Mouse (Mus musculus) adrenal gland, adult 2 months (tissue): ENCODE measurements around the gene Ints13. TPM values are rescaled to one million over a fixed set of nuclear protein-coding genes. Genes with fewer than 3 reads are reported as not detected.
"Not testable (repeated sequence)": the region's sequence is repeated elsewhere in the genome, so short reads cannot be mapped to it uniquely, and the experiment has no call there.

Experiments
- DNase-seq: peaks from one replicate; pipeline ENCODE4 v3.0.0; 2021
- long read RNA-seq: library from polyadenylated mRNA; stranded (forward); transcript quantifications from one replicate; pipeline ENCODE4 v2.0.0, GENCODE M21; 2021
- polyA plus RNA-seq: library from polyadenylated mRNA; depleted of rRNA; stranded (reverse); fragments of >200 nt; gene quantifications from 2 replicates; pipeline ENCODE4 v1.2.3, GENCODE M21; 2012; rRNA removed
- total RNA-seq, 2 experiments: library from RNA; stranded (reverse); gene quantifications; 2 replicates each; pipeline ENCODE4 v1.2.3; 2021

Gene Ints13
- total RNA-seq (10 to 100 TPM; 31.3 to 34.3 TPM), polyA plus RNA-seq (8.5 and 8.9 TPM in 2 replicates)
- long read RNA-seq, partial matches to known transcripts, result 2 of 23 reads
- long read RNA-seq, other reads (novel, unspliced or antisense), result 17 of 23 reads

DNA sequence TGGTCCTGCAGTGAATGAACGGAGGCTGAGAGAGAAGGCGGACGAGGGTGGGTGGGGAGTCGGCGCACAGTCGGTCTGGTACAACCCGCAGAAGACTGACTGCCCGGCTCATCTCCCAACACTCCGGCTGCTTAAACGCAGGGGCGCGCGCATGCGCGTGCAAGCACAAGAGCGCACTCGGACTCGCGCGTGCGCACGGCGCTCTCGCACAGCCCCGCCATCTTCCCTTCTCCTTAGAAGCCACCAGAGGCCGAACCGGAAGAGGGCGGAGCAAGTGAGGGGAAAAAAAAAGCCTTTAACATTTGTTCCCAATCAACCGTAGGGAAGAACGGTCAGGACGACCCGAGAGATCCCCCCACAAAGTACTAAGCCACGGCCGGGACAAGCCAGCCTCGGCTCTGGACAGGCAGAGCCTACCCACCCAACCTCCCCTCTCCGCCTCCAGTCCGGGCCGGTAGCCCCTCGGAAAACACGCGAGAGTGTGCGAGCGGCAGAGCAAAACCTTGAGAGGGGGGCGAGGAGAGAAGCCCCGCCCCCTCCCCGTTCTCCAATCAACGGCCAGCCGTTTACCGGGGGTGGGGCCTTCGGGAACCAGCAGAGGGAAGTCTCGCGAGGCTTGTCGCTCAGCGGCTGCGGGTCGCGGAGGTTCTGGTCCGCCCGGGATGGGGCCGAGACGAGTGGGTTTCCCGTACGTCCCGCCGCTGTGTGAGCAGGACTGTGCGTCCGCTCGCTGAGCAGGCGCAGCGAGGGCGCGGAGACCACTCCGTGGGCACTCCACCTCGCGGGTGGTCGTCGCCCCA is at the start of gene Ints13:
Gene Ints13, minus strand, starts transcription at position 526 of the 800 bp plus-strand sequence.
- peak; percentile 98 for DNase-seq

DNA sequence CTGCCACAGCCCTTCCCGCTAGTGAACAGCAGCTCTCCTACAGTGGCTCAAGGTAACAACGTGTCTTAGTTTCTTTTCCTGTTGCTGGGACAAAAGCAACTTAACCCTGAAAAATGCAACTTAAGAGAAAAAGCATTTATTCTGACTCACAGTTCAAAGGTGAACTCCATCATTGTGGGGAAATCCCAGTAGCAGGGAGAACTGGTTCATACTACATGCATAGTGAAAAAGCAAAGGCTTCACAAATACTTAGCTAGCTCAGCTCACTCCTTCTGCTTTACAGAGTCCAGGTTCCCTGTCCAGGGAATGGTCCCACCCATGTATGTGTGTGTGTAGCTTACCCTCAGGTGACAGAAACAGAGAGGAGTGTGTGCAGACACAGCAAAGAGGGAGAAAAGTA is 39.0 kb upstream of the Ints13 start:
- DNase-seq, result no peak

DNA sequence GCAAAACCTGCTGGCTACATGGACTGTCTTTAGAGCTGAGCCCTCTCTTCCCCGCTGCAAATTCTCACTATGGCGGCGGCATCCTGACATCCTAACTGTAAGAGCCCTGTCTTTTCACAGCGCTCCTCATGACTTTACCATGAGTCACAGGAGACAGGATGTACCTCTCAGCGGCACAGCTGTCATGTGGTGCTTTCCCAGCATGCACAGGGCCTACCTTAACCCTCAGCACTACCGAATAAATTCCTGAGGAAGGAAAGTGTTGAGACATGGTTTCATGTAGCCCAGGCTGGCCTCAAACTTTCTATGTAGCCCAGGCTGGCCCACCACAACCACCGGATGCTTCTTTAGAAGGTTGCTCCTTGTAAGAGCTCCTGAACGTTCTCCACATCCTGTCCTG is 38.3 kb upstream of the Ints13 start:
- DNase-seq, result no peak

DNA sequence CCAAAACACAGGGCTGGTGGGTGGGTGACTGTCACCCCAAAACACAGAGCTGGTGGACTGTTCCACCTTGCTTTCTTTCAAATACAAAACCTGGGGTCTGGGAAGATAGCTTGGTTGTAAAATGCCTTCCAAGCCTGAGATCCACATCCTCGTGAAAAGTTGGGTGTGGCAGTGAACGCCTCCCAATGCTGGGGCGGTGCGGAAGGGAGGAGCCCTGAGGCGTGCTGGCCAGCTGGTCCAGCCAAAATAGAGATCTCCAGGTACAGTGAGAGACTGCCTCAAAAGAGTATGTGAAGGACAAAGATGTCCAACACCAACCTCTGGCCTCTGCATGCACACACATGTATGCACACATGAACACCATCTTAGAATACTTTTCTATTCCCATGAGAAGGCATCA is 36.9 kb upstream of the Ints13 start:
- no peak for DNase-seq

DNA sequence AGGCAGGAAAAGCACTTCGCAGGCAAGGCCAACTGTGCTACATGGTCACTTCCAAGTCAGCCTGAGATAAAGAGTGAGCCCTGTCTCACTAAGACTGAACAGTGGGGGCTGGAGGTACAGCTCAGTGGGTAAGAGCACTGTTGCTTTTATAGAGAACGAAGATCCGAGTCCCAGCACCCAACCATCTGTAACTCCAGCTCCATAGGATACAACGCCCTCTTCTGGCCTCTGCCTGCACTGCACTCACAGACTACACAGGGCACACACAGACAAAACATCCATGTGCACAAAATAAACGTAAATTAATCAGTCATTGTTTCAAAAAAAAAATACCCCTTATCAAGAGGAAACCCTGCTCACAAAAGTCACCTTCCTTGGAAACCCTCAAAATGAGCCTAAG is 36.3 kb upstream of the Ints13 start:
- DNase-seq, result no peak

DNA sequence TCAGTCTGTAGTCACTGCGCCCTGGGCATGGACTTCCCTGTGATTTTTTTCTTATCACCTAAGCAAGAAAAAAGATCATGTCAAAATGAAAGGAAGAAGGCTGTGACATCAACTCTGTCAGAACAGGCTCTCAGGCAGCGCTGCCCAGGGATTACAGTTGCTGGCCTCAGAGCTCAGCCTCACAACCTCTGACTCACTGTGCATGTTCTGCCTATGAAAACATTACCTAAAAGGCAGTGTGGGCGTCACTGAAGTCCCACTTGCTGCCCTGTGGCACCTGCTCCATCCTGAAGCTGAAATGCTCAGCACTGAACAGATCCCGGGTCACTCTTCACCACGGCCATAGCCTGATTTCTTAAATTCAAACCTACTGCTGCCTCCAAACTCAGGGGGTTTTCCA is 35.1 kb upstream of the Ints13 start:
- no peak for DNase-seq

DNA sequence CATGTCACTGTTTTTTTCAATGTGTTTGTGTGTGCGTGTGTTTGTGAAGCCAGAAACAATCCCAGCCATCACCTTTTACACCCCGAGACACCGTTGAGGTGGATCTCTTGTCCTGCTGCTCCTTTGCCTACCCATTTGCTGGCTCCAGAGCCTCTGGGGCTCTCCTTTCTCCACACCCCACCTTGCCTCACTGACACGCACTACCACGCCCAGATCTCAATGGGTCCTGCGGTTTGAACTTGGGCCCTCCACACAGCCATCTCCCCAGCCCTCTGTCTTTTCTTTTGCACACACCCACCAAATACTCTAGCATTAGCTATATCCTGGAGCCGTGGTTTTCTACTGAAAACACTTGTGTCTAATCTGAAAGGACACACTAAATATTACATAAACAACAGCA is 34.3 kb upstream of the Ints13 start:
- no peak for DNase-seq

DNA sequence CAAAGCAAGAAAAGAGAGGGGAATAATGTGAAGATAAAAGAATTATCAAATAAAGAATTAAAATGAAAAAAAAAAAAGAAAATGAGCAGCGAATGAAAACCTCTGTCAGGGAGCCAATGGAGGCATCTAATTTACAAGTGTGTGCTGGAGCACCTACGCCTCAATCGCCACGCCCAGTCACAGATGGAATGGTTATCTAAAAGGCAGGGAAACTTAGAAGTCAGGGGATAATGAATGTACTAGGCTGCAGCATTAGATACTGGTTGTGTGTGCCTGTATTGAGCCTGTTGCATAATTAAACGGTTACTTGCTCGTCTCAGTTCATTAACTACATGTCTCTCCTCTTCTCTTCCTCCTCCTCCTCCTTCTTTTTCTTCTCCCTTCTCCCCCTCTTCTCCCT is 33.8 kb upstream of the Ints13 start:
- DNase-seq, result no peak

DNA sequence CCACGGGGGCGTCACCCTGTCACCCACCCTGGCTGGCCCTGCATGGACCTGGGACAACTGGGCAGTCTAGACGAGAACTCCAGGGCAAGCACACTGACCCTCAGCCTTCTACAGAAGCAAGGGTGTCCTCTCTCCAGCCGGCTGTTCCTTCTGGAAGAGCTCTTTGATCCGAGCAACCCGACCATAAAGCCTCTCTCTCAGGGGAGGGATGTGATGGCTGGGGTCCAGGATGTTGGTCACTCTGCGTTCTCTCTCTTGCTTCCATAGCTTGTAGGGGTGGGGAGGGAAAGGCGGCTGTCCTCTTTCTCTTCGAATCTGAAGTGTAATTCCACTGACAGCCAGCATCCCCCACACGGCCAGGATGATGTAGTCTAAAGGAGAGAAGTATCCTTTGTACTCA is 26.0 kb upstream of the Ints13 start:
- peak; percentile 22 for DNase-seq

DNA sequence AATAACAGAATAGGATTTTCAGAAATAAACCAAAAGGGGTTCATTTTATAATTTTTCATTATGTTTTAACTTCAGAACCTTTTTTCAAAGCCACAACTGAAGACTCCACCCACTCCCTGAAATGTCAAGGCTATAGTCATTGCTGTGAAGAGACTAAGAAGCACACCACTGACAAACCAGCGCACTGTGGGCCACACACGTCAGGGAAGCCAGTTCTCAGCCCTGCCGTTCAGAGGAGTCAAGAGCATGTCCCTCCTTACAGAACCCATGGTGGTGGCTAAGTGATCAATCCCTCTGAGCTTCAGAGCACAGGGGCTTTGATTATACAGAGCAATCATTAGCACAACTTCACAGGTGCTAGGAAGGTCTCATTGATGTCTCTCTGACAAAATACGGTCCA is 25.0 kb upstream of the Ints13 start:
- DNase-seq, result peak; percentile 75

DNA sequence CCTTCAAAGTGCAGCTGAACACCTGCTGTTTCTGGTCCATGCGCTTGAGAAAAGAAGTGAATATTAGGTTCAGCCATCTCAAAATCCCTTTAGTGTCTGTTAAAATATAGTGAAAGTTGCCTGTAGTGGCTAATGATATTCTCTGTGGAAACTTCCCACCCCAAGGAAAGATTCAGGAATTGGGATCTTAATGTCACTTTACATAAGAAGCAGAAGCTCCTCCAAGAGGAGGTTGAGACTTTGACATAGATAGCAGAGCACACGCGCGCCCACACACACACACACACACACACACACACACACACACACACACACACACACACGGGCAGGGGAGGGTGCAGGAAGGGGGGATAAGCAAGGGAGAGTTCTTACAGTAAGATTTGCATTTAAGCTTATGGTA is 7.5 kb upstream of the Ints13 start:
- DNase-seq, result no peak

DNA sequence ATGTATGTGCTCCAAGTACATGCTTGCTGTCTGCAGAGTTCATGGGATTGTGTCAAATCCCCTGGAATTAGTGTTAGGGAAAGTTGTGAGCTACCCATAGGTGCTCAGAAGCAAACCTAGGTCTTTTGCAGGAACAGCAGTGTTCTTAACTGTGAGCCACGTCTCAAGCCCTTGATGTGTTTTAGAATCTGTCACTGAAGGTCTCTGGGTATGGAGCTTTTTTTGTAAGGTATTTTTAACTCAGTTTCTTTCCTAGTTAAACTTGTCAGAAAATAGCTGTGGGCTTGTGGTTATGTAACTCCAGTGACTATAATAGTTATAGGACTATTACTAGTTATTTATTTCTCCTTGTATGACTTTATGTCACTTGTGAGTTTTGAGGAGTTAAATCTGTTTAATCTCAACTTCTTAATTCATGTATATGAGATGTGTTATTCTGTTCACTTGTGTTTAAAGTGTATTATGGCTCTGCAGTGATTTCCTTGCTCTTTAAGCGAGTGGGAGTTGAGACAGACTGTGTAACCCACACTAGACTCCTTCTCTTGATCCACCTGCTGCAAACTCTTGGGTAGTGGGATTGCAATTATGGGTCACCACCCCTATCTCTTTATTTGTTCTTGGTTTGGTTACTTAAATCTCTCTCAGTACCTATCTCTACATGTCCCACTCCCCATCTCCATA is 5.9 kb upstream of the Ints13 start:
- no peak for DNase-seq

DNA sequence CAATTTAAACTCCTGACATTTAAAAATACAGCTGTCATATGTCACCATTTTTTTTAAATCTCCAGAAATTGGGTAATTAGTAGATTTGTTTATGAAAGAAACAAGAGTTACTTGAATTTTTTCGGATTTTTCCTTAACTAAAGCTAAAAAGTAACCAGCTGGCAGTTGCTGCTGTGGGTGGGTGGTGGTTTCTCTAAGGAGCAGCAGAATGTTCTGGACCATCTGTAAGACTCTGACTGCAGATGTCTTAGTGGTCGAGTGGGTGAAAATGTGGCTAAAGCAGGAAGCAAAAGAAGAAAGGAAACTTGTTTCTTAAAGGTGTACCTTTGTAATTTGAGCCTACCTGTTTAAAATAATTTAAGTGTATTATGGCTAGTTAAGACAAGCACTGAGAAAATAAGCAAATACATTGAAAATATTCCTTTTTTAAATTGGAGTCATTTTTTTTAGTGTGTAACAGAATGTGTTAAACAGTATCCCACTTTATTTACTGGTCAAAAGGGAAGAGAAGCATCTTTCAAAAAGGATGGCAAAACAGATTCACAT is 2.8 kb upstream of the Ints13 start:
- DNase-seq, result no peak

DNA sequence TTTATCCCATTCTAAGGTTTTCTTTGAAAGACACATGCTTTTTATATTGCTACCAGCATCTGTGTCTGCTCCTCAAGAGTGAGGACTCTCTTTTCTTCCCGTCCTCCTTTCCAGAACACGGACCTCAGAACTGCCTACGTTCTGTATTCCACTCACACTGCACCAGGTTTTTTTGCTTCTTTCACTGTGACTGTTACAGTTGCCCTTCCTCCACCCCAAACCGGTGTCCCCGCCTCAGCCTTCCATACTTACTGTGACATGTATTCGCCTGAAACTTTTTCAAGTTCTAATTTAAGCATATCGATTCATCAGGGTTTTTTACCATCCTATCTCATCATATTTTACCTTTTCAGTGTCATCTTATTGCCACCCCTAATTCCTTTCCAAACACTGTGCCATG is 951 bp upstream of the Ints13 start:
- peak; percentile 37 for DNase-seq

DNA sequence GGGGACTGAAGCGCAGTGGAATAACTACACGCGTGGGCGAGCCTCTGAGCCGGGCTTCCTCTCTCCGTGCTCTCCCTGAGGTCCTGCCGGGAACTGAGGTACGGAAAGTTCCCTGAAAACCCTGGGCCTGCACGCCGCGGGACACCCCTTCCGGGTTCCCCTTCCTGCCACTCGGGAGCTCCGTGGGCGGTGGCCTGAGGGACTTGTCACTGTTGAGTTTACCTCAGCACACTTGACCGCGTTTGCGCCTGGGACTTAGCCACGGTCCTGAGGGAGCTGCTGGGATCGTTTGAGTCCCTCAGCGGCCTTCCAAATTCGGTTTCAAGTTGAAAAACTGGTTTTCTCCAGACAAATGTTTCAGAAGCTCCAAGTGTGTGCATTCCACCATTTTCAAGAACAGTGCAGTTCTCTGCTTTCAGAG is 486 bp upstream of the Ints13 start:
- peak; percentile 82 for DNase-seq

DNA sequence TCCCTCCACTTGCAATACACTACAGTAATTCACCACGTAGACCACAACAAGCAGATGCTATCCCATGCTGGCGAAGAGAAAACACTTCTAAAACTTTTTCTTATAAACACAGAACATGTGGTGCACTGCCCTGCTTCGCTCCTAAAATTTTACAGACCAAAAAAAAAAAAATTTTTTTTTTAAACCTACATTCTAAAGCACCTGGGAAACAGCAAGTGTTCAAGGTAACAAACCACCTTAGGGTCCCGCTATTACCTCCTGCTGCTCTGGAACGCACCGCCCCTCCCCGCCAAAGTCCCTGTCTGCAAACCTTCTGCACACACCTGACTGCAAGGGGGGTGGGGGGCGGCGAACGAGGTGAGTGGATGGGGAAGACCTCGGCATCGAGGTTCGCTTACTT is 732 bp downstream of the Ints13 start, which contains the start of gene Fgfr1op2:
Gene Fgfr1op2, plus strand, starts transcription at position 301 of the 400 bp plus-strand sequence.
- DNase-seq, result no peak

DNA sequence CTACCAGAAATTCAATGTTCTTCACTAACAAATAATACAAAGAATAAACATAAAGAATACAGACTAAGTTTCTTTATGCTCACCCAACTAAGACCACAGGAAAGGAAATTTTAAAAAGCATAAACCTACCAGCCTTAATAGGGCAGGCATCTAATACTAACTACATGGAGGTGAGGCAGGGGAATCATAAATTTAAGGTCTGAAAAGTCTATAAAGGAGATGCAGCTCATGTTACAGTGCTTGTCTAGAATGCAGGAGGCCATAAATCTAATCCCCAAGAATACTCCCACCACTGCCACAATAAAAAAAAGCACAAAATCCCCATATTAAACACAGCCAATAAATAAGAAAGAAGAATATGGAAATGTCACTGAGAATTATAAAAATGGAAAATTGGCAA is 5.6 kb downstream of the Ints13 start:
- no peak for DNase-seq

DNA sequence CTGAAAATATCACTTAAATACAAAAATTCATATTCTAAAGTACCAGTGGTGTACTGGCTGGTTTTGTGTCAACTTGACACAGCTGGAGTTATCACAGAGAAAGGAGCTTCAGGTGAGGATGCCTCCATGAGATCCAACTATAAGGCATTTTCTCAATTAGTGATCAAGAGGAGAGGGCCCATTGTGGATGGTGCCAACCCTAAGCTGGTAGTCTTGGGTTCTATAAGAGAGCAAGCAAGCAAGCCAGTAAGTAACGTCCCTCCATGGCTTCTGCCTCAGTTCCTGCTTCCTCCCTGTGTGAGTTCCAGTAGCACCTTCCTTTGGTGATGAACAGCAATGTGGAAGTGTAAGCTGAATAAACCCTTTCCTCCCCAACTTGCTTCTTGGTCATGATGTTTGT is 15.2 kb downstream of the Ints13 start:
- DNase-seq, result not testable (repeated sequence)

DNA sequence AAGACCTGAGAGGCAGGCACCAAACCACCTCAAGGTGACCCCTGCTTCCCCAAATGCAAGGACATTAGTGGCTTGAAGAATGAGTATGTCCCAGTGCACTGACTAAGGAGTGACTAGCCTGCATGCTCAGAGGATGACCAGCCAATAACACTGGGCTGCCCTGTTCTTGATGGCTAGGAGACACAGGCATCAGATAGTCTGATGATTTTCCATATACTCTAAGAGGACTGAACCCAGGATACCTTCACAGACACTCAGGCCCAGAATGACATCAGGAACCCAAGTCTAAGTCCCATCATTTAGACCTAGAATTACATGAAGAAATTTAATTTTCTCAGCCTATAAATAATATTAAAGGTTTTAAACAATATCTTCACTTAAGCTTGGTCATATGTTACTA is 26.3 kb downstream of the Ints13 start:
- no peak for DNase-seq

DNA sequence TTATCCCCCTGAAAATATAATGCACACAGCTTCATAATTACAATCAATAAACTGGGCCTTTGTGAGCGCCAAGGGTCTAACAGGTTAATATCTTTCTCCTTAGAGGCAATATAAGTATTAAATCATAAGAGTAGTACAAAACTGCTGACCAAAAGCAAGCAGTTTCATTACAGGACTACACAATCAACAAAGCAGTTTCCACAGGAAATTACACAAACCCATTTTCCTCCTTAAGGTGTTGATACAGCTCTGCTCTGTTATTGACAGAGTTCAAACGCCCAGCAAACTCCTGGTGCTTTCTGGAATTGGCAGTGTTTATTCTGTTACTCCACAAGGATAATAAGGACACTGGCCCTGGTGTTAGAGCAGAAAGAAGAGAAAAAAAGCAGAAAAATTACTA is 27.2 kb downstream of the Ints13 start:
- DNase-seq, result no peak

DNA sequence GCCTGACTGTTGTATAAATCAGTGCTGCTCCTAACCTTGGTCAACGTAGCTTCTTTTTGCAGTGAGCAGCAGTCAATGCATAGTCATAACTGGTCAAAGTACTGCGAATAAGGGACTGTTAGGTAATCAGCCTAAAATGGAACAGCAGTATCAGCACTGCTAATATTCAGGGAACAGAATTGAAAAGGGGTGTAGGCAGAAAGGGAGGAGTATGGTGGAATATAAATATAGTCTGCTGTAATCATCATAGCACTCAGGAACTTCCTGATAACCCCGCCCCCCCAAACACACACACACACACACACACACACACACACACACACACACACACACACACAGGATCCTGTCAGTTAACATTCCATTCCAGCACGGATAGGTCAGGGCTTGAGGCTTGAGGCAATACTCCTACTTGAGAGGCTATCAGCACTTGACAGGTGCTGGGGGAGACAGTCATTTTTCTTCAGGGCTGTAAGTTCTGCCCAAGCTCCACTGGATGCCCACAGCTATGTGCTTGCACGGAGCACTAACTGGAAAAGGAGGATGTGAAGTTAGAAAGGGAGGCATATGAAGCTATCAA is 32.3 kb downstream of the Ints13 start:
- no peak for DNase-seq

DNA sequence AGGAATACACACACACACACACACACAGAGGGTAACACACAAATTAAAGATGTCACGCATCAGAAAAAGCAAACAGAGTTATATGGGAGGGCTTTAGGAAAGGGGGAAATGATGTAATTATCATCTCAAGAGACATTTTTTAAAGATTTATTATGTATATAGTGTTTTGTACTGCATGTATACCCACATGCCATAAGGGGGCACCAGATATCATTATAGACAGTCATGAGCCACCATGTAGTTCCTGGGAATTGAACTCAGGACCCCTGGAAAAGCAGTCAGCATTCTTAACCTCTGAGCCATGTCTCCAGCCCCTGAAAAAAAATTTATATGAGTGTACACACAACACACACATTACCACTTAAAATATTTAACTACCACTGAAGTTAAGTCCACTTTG is 33.0 kb downstream of the Ints13 start:
- no peak for DNase-seq

DNA sequence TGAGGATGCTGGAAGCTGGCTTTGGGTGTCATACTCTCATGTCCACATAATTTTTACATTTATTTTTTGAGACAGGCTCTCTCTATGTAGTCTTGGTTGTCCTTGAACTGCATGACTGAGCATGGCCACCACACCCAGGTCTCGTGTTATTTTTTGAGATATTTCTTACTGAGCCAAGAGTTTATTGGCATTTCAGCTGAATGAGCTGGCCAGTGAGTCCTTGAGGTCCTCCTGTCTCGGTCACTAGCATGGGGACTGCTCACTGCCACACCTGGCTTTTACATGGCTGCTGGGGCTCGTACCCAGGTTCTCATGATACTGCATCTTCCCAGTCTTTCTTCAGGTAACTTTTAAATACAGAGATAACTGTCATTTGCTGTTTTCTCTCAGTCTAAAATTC is 37.2 kb downstream of the Ints13 start:
- peak; percentile 44 for DNase-seq
